Mouse (Mus musculus) thymus, adult 2 months (tissue): ENCODE results near the gene Mrtfa. TPM values are rescaled to one million over a fixed set of nuclear protein-coding genes. Genes with fewer than 3 reads are reported as not detected.
A peak's percentile ranks its signal among the peaks of the same experiment; 100 is the strongest.

Source experiments
- DNase-seq: peaks from one replicate; pipeline ENCODE4 v3.0.0; 2021
- H3K27ac ChIP-seq: fragments of 200-500 bp; 2 replicates; pipeline ENCODE4 v1.5.1; 2012; ENCODE audit warnings: low read length, control low read depth; ENCODE audit not compliant: control insufficient read depth, insufficient read depth
- H3K27me3 ChIP-seq: fragments of 200-500 bp; 2 replicates; pipeline ENCODE4 v1.6.1; 2012; ENCODE audit warnings: mild to moderate bottlenecking, low read length, moderate library complexity, mixed read lengths; ENCODE audit not compliant: control insufficient read depth, insufficient read depth
- H3K36me3 ChIP-seq: fragments of 200-500 bp; 2 replicates; pipeline ENCODE4 v1.6.1; 2012; ENCODE audit warnings: mild to moderate bottlenecking, low read length, moderate library complexity; ENCODE audit not compliant: control insufficient read depth, insufficient read depth
- H3K4me1 ChIP-seq: fragments of 200-500 bp; replicated peaks from 2 replicates; pipeline ENCODE4 v1.6.1; 2012; ENCODE audit warnings: low read length; ENCODE audit not compliant: control insufficient read depth, insufficient read depth
- H3K4me3 ChIP-seq: fragments of 200-500 bp; 2 replicates; pipeline ENCODE4 v1.5.1; 2012; ENCODE audit warnings: mild to moderate bottlenecking, low read length, control low read depth, moderate library complexity; ENCODE audit not compliant: control insufficient read depth, insufficient read depth
- CTCF ChIP-seq: fragments of 200-500 bp; IDR thresholded peaks from 2 replicates; pipeline ENCODE4 v1.5.1; 2012; ENCODE audit warnings: mild to moderate bottlenecking, control low read depth, low read length, moderate library complexity, borderline replicate concordance; ENCODE audit not compliant: control insufficient read depth, poor library complexity, insufficient read depth; ENCODE audit errors: extremely low read depth
- POLR2A ChIP-seq: fragments of 200-500 bp; IDR thresholded peaks from 2 replicates; pipeline ENCODE4 v1.6.1; 2012; ENCODE audit warnings: mild to moderate bottlenecking, low read length, control low read depth, moderate library complexity; ENCODE audit not compliant: control insufficient read depth, poor library complexity, insufficient read depth; ENCODE audit errors: extremely low read depth
- WGBS: fragments of 180-500 bp; shearing (Covaris S2); methylation state at CpG from one replicate; pipeline ENCODE4 v1.1.7; 2018; 5-methylcytosine and 5-hydroxymethylcytosine counted together
- polyA plus RNA-seq: library from polyadenylated mRNA; depleted of rRNA; stranded (reverse); fragments of >200 nt; gene quantifications from 2 replicates; pipeline ENCODE4 v1.2.3, GENCODE M21; 2012

Mrtfa gene
- polyA plus RNA-seq, 1 experiment, result 114 TPM

- DNase-seq, result no peak
- no peak for TF ChIP-seq POLR2A
- TF ChIP-seq CTCF, result no peak
- 93% methylated on average over 6 of the region's 6 CpGs for WGBS
Observed at GRCm38 (mm10) chr15:81120140-81120539, 70.4 kb downstream of the Mrtfa start.

GRCm38 (mm10) chr15:81118226-81118625, 72.3 kb downstream of the Mrtfa start:
- H3K36me3 ChIP-seq, result no peaks in the 10 kb centered on the region
- H3K4me1 ChIP-seq, result no peaks in the 10 kb centered on the region
- DNase-seq, result no peak
- 83% methylated on average over 4 of the region's 4 CpGs for WGBS
- H3K27me3 ChIP-seq, result no peaks in the 10 kb centered on the region
- no peak for TF ChIP-seq POLR2A
- TF ChIP-seq CTCF, result no peak
- no peak overlapping the region for H3K27ac ChIP-seq
- no peak overlapping the region for H3K4me3 ChIP-seq

More at GRCm38 (mm10) chr15:81120140-81120539, 70.4 kb downstream of the Mrtfa start:
- Histone ChIP-seq H3K4me1 (no peaks in the 10 kb centered on the region), H3K27me3 (no peaks in the 10 kb centered on the region), H3K36me3 (no peaks in the 10 kb centered on the region), H3K27ac (no peak overlapping the region), H3K4me3 (no peak overlapping the region)

- no peak overlapping the region for H3K27ac ChIP-seq
- H3K4me3 ChIP-seq, result no peak overlapping the region
- TF ChIP-seq POLR2A, result no peak
- no peak for TF ChIP-seq CTCF
- no peaks in the 10 kb centered on the region for H3K36me3 ChIP-seq
- no peaks in the 10 kb centered on the region for H3K27me3 ChIP-seq
- DNase-seq, result no peak
- whole genome bisulfite sequencing, result 71% methylated on average over 6 of the region's 6 CpGs
- no peaks in the 10 kb centered on the region for H3K4me1 ChIP-seq
Observed at GRCm38 (mm10) chr15:81112589-81112988, 78.0 kb downstream of the Mrtfa start.

GRCm38 (mm10) chr15:81110315-81110714, 80.2 kb downstream of the Mrtfa start:
- 92% methylated on average over 3 of the region's 3 CpGs for WGBS
- Histone ChIP-seq H3K4me1 (0 out of 2 replicates have a peak, but pooled peaks cover 4% of the 10 kb centered on the region), H3K36me3 (no peaks in the 10 kb centered on the region), H3K27me3 (no peaks in the 10 kb centered on the region), H3K4me3 (no peak overlapping the region), H3K27ac (no peak overlapping the region)
- TF ChIP-seq POLR2A, result no peak
- DNase-seq, result no peak

- H3K4me1 ChIP-seq, result peaks cover 14% of the 10 kb centered on the region
Observed at GRCm38 (mm10) chr15:81105962-81106361, 84.6 kb downstream of the Mrtfa start.

GRCm38 (mm10) chr15:81104585-81105259, 85.8 kb downstream of the Mrtfa start:
- H3K27ac ChIP-seq, result peak overlapping the region; percentile 84
- TF ChIP-seq CTCF, result no peak
- TF ChIP-seq POLR2A, result peak; percentile 53; the same call in 1 of the 2 replicates
- peak overlapping the region; percentile 85 for H3K4me3 ChIP-seq
- no peaks in the 10 kb centered on the region for H3K36me3 ChIP-seq
- H3K4me1 ChIP-seq, result peaks cover 17% of the 10 kb centered on the region
- DNase-seq, result peak; percentile 74
- WGBS, result 13% methylated on average over 13 of the region's 13 CpGs
- no peaks in the 10 kb centered on the region for H3K27me3 ChIP-seq

More at GRCm38 (mm10) chr15:81105962-81106361, 84.6 kb downstream of the Mrtfa start:
- peak; percentile 16 for DNase-seq
- H3K4me3 ChIP-seq, result no peak overlapping the region
- H3K27me3 ChIP-seq, result no peaks in the 10 kb centered on the region
- no peak for TF ChIP-seq CTCF
- TF ChIP-seq POLR2A, result no peak
- no peaks in the 10 kb centered on the region for H3K36me3 ChIP-seq
- 62% methylated on average over 10 of the region's 10 CpGs for WGBS
- no peak overlapping the region for H3K27ac ChIP-seq

- Histone ChIP-seq H3K4me1 (peaks cover 20% of the 10 kb centered on the region), H3K36me3 (no peaks in the 10 kb centered on the region), H3K27ac (no peak overlapping the region), H3K27me3 (no peaks in the 10 kb centered on the region), H3K4me3 (peak overlapping the region; percentile 23; the same call in 1 of the 2 replicates)
- DNase-seq, result no peak
- 97% methylated on average over 3 of the region's 3 CpGs for WGBS
- TF ChIP-seq CTCF (no peak), POLR2A (no peak)
Observed at GRCm38 (mm10) chr15:81103500-81103899, 87.1 kb downstream of the Mrtfa start.
